Mouse (Mus musculus) heart, adult 2 months (tissue): ENCODE results near the gene Dhx40. TPM values are rescaled to one million over a fixed set of nuclear protein-coding genes. Genes with fewer than 3 reads are reported as not detected.
A peak's percentile ranks its signal among the peaks of the same experiment; 100 is the strongest.

Experiments
- DNase-seq, 2 experiments: peaks; one replicate each; pipeline ENCODE4 v3.0.0; 2021
- H3K27ac ChIP-seq: fragments of 200-600 bp; 2 replicates; pipeline ENCODE4 v1.8.1; 2022
- H3K27me3 ChIP-seq: fragments of 200-500 bp; 2 replicates; pipeline ENCODE4 v1.6.1; 2012; ENCODE audit warnings: mild to moderate bottlenecking, low read length, inconsistent platforms, mixed read lengths; ENCODE audit not compliant: control insufficient read depth, insufficient read depth
- H3K36me3 ChIP-seq: fragments of 200-500 bp; 2 replicates; pipeline ENCODE4 v1.6.1; 2012; ENCODE audit warnings: low read length, inconsistent platforms; ENCODE audit not compliant: control insufficient read depth, insufficient read depth
- H3K4me1 ChIP-seq: fragments of 200-500 bp; 2 replicates; pipeline ENCODE4 v1.6.1; 2011; ENCODE audit warnings: low read length; ENCODE audit not compliant: control insufficient read depth, insufficient read depth
- H3K4me3 ChIP-seq: fragments of 200-600 bp; 2 replicates; pipeline ENCODE4 v1.8.1; 2022
- H3K79me2 ChIP-seq: fragments of 200-500 bp; replicated peaks from 2 replicates; pipeline ENCODE4 v1.6.1; 2012; ENCODE audit warnings: mild to moderate bottlenecking, inconsistent platforms, low read length, moderate library complexity, mixed read lengths; ENCODE audit not compliant: control insufficient read depth, insufficient read depth
- H3K9ac ChIP-seq: fragments of 200-500 bp; 2 replicates; pipeline ENCODE4 v1.6.1; 2012; ENCODE audit warnings: low read depth, mild to moderate bottlenecking, control low read depth, inconsistent platforms, low read length, mixed read lengths
- CTCF ChIP-seq: fragments of 200-600 bp; IDR thresholded peaks from 2 replicates; pipeline ENCODE4 v1.8.1; 2022; ENCODE audit warnings: antibody characterized with exemption, mild to moderate bottlenecking, moderate library complexity
- EP300 ChIP-seq: fragments of 200-500 bp; IDR thresholded peaks from 2 replicates; pipeline ENCODE4 v1.6.1; 2011; ENCODE audit warnings: low read depth, low read length, control low read depth; ENCODE audit not compliant: insufficient read depth
- POLR2A ChIP-seq: fragments of 200-500 bp; IDR thresholded peaks from 2 replicates; pipeline ENCODE4 v1.6.1; 2011; ENCODE audit warnings: mild to moderate bottlenecking, low read depth, low read length, control low read depth; ENCODE audit not compliant: insufficient read depth
- WGBS: fragments of 180-500 bp; shearing (Covaris S2); methylation state at CpG from one replicate; pipeline ENCODE4 v1.1.7; 2018; 5-methylcytosine and 5-hydroxymethylcytosine counted together
- intact Hi-C: fragments of 180-260 bp; cut with DNase I; formaldehyde crosslinking; loops from one replicate; pipeline ENCODE4 v1.15.1; 2025
- polyA plus RNA-seq: library from polyadenylated mRNA; depleted of rRNA; stranded (reverse); fragments of >200 nt; gene quantifications from 2 replicates; pipeline ENCODE4 v1.2.3, GENCODE M21; 2012; rRNA removed
- total RNA-seq, 2 experiments: library from RNA; stranded (reverse); gene quantifications; 2 replicates each; pipeline ENCODE4 v1.2.3; 2021

Dhx40 gene
- total and polyA plus RNA-seq, 3 experiments = 3.6 to 18.1 (median 13.8) TPM

DNA sequence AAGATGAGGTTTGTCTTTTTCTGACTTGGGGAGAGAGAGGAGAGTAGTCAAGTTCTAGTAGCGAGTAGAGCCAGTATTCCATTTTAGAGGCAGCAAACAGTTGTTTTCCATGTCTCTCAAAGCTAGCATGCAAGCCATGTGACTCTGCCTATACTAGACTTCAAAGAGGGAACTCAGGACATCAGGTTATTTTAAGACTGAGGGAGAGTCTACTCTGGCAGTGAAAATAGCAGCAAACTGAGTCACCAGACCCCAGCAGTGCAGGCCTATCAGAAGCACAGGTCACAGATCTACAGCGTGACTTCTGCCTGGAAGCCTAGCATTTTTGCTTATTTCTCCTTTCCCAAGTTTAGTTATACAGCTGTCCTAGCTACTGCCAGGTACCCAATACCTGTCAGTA lies 76.1 kb downstream of the Dhx40 start:
- H3K4me3 ChIP-seq = no peak overlapping the region
- no peak for TF ChIP-seq CTCF
- TF ChIP-seq EP300 = peak; percentile 69; the same call in 1 of the 2 replicates
- TF ChIP-seq POLR2A = 0 out of 2 replicates have a peak, but pooled peaks have one; percentile 36
- peak in 1 of 2 experiments; percentile 42 for DNase-seq
- H3K27ac ChIP-seq = peak overlapping the region; percentile 90
- H3K36me3 ChIP-seq = peaks cover 54% of the 10 kb centered on the region
- 63% methylated on average over 2 of the region's 2 CpGs for WGBS
- H3K79me2 ChIP-seq = peaks cover 3% of the 10 kb centered on the region; the same call in 1 of the 2 replicates
- H3K4me1 ChIP-seq = peaks cover 4% of the 10 kb centered on the region
- no peak overlapping the region; the same call in 1 of the 2 replicates for H3K9ac ChIP-seq
- intact Hi-C loops = loop anchor here (2.0 kb wide), 1 partner anchor 25 kb away; the partner anchor contains the start of gene Cltc
- H3K27me3 ChIP-seq = no peaks in the 10 kb centered on the region

DNA sequence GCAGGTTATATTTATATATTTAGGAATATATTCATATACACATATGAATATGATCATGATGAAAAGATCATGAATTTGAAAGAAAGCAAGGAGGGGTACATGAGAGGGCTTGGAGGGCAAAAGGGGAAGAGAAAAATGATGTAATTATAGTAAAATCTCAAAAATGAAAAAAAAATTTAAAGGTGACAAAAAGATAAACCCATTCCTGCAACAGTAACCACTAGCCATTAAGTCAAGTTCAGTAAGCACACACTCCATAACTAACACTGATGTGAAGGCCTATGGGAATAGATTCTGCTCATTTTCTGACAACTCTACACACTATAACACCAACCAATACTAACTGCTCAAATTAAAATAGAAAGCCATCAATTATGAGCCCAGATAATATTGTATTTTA lies 81.9 kb downstream of the Dhx40 start:
- no peak for DNase-seq
- TF ChIP-seq POLR2A = no peak
- TF ChIP-seq CTCF = no peak
- TF ChIP-seq EP300 = no peak
- H3K4me1 ChIP-seq = no peaks in the 10 kb centered on the region
- no peak overlapping the region for H3K9ac ChIP-seq
- H3K36me3 ChIP-seq = peaks cover 40% of the 10 kb centered on the region
- no peaks in the 10 kb centered on the region; the same call in none of the 2 replicates for H3K79me2 ChIP-seq
- intact Hi-C loops = no loop called here
- no peak overlapping the region for H3K27ac ChIP-seq
- H3K27me3 ChIP-seq = no peaks in the 10 kb centered on the region
- H3K4me3 ChIP-seq = no peak overlapping the region

DNA sequence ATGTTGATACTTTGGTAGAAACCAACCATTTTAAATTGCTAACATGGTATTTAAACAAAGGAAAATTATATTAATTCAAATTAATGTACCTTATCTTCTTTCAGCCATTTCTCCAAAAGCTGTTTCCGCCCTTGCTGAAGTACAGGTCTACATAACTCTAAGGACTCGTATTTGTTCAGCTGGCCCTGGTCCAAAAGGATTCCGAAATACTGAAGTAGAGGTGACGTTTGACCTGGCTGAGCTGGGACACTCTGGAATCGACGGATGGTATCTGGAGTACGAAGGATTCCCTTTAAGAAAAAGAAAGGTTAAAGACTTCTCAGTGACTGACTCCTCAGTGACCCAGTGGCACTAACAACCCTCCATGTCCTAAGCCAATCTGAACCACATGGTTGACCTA lies 82.6 kb downstream of the Dhx40 start:
- no peaks in the 10 kb centered on the region for H3K4me1 ChIP-seq
- TF ChIP-seq EP300 (no peak), CTCF (no peak), POLR2A (no peak)
- no peak for DNase-seq
- 66% methylated on average over 7 of the region's 7 CpGs for WGBS
- H3K9ac ChIP-seq = no peak overlapping the region
- H3K27me3 ChIP-seq = no peaks in the 10 kb centered on the region
- no peaks in the 10 kb centered on the region; the same call in 1 of the 2 replicates for H3K79me2 ChIP-seq
- H3K36me3 ChIP-seq = peaks cover 38% of the 10 kb centered on the region
- no peak overlapping the region for H3K27ac ChIP-seq
- intact Hi-C loops = no loop called here
- no peak overlapping the region for H3K4me3 ChIP-seq

GRCm38 (mm10) chr11:86724004-86724403 lies 83.5 kb downstream of the Dhx40 start:
- Histone ChIP-seq H3K27ac (no peak overlapping the region), H3K9ac (no peak overlapping the region), H3K36me3 (peaks cover 35% of the 10 kb centered on the region), H3K4me3 (no peak overlapping the region), H3K79me2 (no peaks in the 10 kb centered on the region; the same call in 1 of the 2 replicates), H3K27me3 (no peaks in the 10 kb centered on the region), H3K4me1 (no peaks in the 10 kb centered on the region)
- DNase-seq = no peak
- intact Hi-C loops = no loop called here
- no peak for TF ChIP-seq EP300
- no peak for TF ChIP-seq POLR2A
- 82% methylated on average over 3 of the region's 3 CpGs for WGBS

DNA sequence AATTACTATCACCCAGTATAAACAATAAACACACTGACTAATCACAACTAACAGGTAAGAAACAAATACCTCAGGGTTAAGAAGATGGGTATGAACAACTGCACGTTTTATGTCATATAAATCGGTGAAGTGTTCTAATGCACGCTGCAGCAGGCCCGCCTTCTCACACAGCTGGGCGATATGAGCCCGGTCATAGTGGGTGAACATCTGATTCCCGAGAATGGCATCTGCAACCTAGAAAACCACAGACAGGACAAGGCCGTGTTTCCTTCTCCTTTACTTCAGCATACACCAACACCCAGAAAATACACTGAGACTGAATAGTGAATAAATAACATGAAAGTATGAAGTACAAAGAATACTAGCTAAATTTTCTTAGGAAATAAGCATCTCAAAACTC lies 88.2 kb downstream of the Dhx40 start:
- no peak for DNase-seq
- Histone ChIP-seq H3K36me3 (peaks cover 44% of the 10 kb centered on the region), H3K27ac (no peak overlapping the region), H3K79me2 (no peaks in the 10 kb centered on the region), H3K27me3 (no peaks in the 10 kb centered on the region), H3K4me1 (peaks cover 5% of the 10 kb centered on the region), H3K4me3 (no peak overlapping the region), H3K9ac (no peak overlapping the region)
- intact Hi-C loops = no loop called here
- 82% methylated on average over 8 of the region's 8 CpGs for WGBS
- TF ChIP-seq EP300 (no peak), POLR2A (no peak), CTCF (no peak)

Other genes with a start within 250 kb of the Dhx40 start
- gene Vmp1, start 123.9 kb downstream of the Dhx40 start, total RNA-seq = 10 to 100 TPM; 58.2 to 66.9 TPM
- gene Vmp1, start 123.9 kb downstream of the Dhx40 start, polyA plus RNA-seq = 34.0 and 59.2 TPM in 2 replicates
- 1 to 10 TPM; 5.9 to 6.4 TPM for gene Ptrh2, start 123.8 kb downstream of the Dhx40 start, total RNA-seq
- gene Ptrh2, start 123.8 kb downstream of the Dhx40 start, polyA plus RNA-seq = 3.7 and 5.2 TPM in 2 replicates
- 100 to 1,000 TPM; 143 to 147 TPM for gene Cltc, start 50.2 kb downstream of the Dhx40 start, total RNA-seq
- gene Cltc, start 50.2 kb downstream of the Dhx40 start, polyA plus RNA-seq = 63.2 and 101 TPM in 2 replicates
- gene Ypel2, start 186.0 kb upstream of the Dhx40 start, total RNA-seq = 10 to 100 TPM; 11.6 to 26.3 TPM
- gene Ypel2, start 186.0 kb upstream of the Dhx40 start, polyA plus RNA-seq = 7.9 and 12.2 TPM in 2 replicates